Mouse (Mus musculus) neural tube, embryonic 13.5 days (tissue): ENCODE results near the gene Tnpo1. TPM values are rescaled to one million over a fixed set of nuclear protein-coding genes. Genes with fewer than 3 reads are reported as not detected.

Source experiments
- ATAC-seq: fragments of 200-750 bp; cut with Nextera tagmentation; 2 replicates; pipeline ENCODE4 v1.8.0; 2017; ENCODE audit warnings: low read depth, mild to moderate bottlenecking, moderate TSS enrichment, moderate library complexity
- H3K27ac ChIP-seq: fragments of 300-500 bp; sonication (generic); replicated peaks from 2 replicates; pipeline ENCODE4 v1.5.1; 2015; ENCODE audit warnings: moderate library complexity, mild to moderate bottlenecking, inconsistent platforms
- H3K27me3 ChIP-seq: fragments of 300-500 bp; sonication (generic); 2 replicates; pipeline ENCODE4 v1.6.1; 2015; ENCODE audit warnings: mild to moderate bottlenecking, inconsistent platforms
- H3K36me3 ChIP-seq: fragments of 300-500 bp; sonication (generic); 2 replicates; pipeline ENCODE4 v1.6.1; 2015; ENCODE audit warnings: mild to moderate bottlenecking, inconsistent platforms
- H3K4me1 ChIP-seq: fragments of 300-500 bp; sonication (generic); replicated peaks from 2 replicates; pipeline ENCODE4 v1.6.1; 2015; ENCODE audit warnings: inconsistent platforms
- H3K4me2 ChIP-seq: fragments of 300-500 bp; sonication (generic); 2 replicates; pipeline ENCODE4 v1.6.1; 2015; ENCODE audit warnings: inconsistent platforms, mild to moderate bottlenecking, moderate library complexity
- H3K4me3 ChIP-seq: fragments of 300-500 bp; sonication (generic); 2 replicates; pipeline ENCODE4 v1.5.1; 2015; ENCODE audit warnings: mild to moderate bottlenecking, inconsistent platforms
- H3K9ac ChIP-seq: fragments of 300-500 bp; sonication (generic); 2 replicates; pipeline ENCODE4 v1.6.1; 2015; ENCODE audit warnings: moderate library complexity, mild to moderate bottlenecking, inconsistent platforms
- H3K9me3 ChIP-seq: fragments of 300-500 bp; sonication (generic); 2 replicates; pipeline ENCODE4 v1.6.1; 2016; ENCODE audit warnings: inconsistent platforms
- WGBS: fragments of 180-500 bp; shearing (Covaris S2); methylation state at CpG from one replicate; pipeline ENCODE4 v1.1.7; 2015; 5-methylcytosine and 5-hydroxymethylcytosine counted together
- polyA plus RNA-seq: library from polyadenylated mRNA; unstranded; fragments of >200 nt; fragmentation: Nextera tagmentation; extraction: Ambion mirVana; gene quantifications from 2 replicates; pipeline ENCODE4 v1.2.1, GENCODE M21; 2015

Gene Tnpo1
- polyA plus RNA-seq, 1 experiment from 2014 or later, result 51.9 TPM

DNA sequence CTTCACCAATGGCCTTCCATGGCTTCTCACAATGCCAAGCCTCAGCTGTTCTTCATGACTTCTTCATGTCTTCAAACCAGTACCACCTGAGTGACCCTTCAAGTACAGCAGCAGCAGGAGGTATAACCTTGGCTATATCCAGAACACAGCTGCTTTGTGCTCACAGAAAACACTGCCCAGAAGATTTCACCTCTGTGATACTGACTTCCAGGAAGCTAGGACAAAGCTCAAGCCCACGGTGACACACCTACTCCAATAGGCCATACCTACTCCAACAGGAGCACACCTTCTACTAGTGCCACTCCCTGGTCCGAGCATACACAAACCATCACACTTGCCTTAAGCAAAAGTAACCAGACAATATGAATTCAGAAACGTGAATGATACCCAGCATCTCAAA is 3.4 kb downstream of the Tnpo1 start:
- Histone ChIP-seq H3K27ac (no peak overlapping the region), H3K27me3 (no peaks in the 10 kb centered on the region), H3K4me1 (peaks cover 55% of the 10 kb centered on the region), H3K36me3 (peaks cover 16% of the 10 kb centered on the region), H3K4me3 (no peak overlapping the region), H3K4me2 (no peak overlapping the region), H3K9me3 (no peaks in the 10 kb centered on the region), H3K9ac (no peak overlapping the region)
- ATAC-seq, result no peak
- WGBS, result 94% methylated on average over 3 of the region's 3 CpGs

DNA sequence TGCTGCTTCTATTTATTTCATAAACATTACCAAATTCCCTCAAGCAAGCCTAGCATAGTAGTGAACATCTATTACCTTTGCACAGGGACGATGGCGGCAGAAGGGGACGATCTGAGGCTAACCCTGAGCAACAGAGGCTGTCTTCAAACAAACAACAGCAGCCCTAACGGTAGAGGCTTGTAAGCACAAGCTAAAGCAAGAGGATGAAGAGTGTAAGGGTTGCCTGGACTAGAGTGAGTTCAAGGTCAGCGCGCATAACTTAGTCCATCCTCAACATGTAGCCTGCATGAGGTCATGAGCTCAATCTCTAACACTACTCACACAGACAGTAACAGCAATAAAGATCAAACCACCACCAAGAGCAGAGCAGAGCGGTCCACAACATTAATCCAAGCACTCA is 4.9 kb downstream of the Tnpo1 start:
- H3K27ac ChIP-seq, result no peak overlapping the region
- no peaks in the 10 kb centered on the region for H3K9me3 ChIP-seq
- 90% methylated on average over 7 of the region's 7 CpGs for WGBS
- H3K4me3 ChIP-seq, result no peak overlapping the region
- H3K4me2 ChIP-seq, result 0 out of 2 replicates have a peak overlapping the region, but pooled peaks have one; percentile 4
- H3K36me3 ChIP-seq, result peaks cover 21% of the 10 kb centered on the region
- no peak overlapping the region for H3K9ac ChIP-seq
- no peaks in the 10 kb centered on the region for H3K27me3 ChIP-seq
- peaks cover 52% of the 10 kb centered on the region for H3K4me1 ChIP-seq
- ATAC-seq, result no peak

DNA sequence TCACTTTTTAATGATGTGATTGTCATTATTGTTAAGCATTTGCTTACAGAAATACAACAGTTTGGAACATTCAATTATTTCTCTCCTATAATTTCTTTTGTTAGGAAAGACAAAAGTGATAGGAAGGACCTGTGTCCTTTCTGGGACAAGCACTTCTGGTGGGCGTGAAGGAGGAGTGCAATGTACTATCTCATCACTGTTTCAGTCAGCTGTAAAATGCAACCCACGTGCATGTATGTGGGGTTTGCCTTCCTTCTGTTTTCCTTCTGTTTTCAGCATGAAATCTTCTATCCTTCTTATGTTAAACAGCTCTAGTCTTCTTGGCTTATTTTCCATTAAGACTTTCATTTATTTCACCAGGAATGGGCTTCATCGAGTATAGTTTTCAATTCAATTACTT is 5.9 kb downstream of the Tnpo1 start:
- no peak for ATAC-seq
- peaks cover 60% of the 10 kb centered on the region for H3K4me1 ChIP-seq
- 67% methylated on average over 3 of the region's 3 CpGs for WGBS

DNA sequence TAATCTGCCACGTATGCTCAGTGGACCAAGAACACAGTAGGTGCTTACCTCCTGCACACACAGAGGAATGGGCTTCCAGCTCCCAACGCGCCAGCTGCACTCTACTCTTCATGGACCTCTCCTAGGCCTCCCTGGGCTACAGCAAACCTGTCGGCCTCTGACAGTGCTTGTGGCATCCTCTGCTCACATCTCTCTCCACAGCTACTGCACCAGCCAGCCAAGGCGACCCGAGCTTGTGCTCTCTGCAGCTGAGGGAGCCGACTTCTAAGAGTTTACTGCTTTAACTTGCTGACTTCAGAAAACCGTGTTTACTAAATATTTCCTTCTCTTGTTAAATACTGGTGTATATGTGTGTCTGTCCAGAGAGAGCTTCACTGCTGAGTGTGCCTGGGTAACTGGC is 6.5 kb downstream of the Tnpo1 start:
- Histone ChIP-seq H3K4me3 (no peak overlapping the region), H3K9ac (no peak overlapping the region), H3K27ac (no peak overlapping the region), H3K27me3 (no peaks in the 10 kb centered on the region), H3K36me3 (peaks cover 24% of the 10 kb centered on the region), H3K4me2 (no peak overlapping the region), H3K9me3 (no peaks in the 10 kb centered on the region), H3K4me1 (peaks cover 62% of the 10 kb centered on the region)
- 89% methylated on average over 8 of the region's 8 CpGs for WGBS
- ATAC-seq, result no peak

More for the DNA sequence above, 5.9 kb downstream of the Tnpo1 start:
- no peak overlapping the region for H3K27ac ChIP-seq
- no peaks in the 10 kb centered on the region for H3K27me3 ChIP-seq
- H3K36me3 ChIP-seq, result peaks cover 24% of the 10 kb centered on the region
- no peaks in the 10 kb centered on the region for H3K9me3 ChIP-seq
- H3K4me3 ChIP-seq, result no peak overlapping the region
- no peak overlapping the region for H3K9ac ChIP-seq
- H3K4me2 ChIP-seq, result no peak overlapping the region

DNA sequence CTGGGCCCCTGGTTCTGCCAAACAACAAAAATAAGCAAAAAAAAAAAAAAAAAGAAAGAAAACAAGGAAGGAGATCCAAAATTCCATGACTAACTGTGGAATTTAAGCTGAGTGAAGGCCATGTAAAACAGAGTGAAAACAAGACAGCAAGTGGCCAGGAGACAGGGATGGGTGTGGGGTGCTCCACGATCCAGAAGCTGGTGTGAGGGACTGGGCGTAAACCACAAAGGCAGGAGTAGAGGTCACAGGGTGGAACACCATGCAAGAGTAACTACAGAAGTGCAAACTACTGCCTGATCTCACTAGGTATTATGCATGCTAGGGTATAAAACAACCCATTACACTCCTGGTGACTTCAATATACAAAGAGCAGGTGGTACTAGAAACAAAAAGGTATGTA is 8.3 kb downstream of the Tnpo1 start:
- ATAC-seq, result no peak

DNA sequence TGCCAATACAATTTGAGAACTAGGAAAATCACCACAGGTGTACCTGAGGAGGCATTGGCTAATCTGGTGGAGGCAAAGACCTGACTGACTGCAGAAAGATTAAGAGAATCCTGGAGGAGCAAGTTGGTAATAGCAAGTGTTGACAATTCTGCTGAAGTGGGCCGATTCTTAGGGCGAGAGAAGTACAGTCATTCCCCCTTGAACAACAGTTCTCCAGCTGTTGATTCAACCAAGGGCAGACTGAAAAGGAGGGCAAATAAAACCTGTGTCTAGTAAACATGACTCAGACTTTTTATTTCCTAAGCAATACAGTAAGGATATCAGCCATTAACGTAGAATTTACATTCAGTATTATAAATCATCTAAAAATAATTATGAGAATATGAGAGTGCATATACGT is 10.6 kb downstream of the Tnpo1 start:
- WGBS, result 79% methylated on average over 4 of the region's 4 CpGs

More for the DNA sequence above, 8.3 kb downstream of the Tnpo1 start:
- WGBS, result 94% methylated on average over 2 of the region's 2 CpGs
- Histone ChIP-seq H3K9me3 (no peaks in the 10 kb centered on the region), H3K4me1 (peaks cover 67% of the 10 kb centered on the region), H3K36me3 (peaks cover 24% of the 10 kb centered on the region), H3K27ac (no peak overlapping the region), H3K4me2 (no peak overlapping the region), H3K4me3 (no peak overlapping the region), H3K27me3 (no peaks in the 10 kb centered on the region), H3K9ac (no peak overlapping the region)

DNA sequence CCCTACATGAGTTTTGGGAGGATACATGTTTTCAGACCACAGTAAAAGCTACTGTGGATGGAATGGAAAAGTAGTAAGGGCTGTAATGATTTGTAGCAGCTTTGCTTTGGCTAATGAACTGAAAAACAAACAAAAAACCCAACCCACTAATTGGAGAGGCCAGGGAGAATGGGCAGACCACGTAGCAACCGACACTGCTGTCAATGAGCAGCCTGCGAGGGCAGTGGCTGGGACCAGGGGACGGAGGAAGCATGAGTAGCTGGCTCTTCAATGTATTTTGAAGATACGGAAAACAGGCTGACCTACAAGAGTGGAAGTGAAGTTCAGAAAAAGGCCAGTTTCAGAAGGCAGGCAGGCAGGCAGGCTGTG is 11.4 kb downstream of the Tnpo1 start:
- H3K36me3 ChIP-seq, result peaks cover 8% of the 10 kb centered on the region; the same call in 1 of the 2 replicates
- H3K4me2 ChIP-seq, result no peak overlapping the region
- no peak overlapping the region for H3K4me3 ChIP-seq
- H3K9ac ChIP-seq, result no peak overlapping the region
- H3K27ac ChIP-seq, result 0 out of 2 replicates have a peak overlapping the region, but pooled peaks have one; percentile 14
- H3K9me3 ChIP-seq, result no peaks in the 10 kb centered on the region
- H3K27me3 ChIP-seq, result no peaks in the 10 kb centered on the region
- peaks cover 73% of the 10 kb centered on the region for H3K4me1 ChIP-seq
- 55% methylated on average over 5 of the region's 5 CpGs for WGBS
- ATAC-seq, result no peak

More for the DNA sequence above, 10.6 kb downstream of the Tnpo1 start:
- no peak overlapping the region for H3K4me2 ChIP-seq
- H3K27ac ChIP-seq, result 0 out of 2 replicates have a peak overlapping the region, but pooled peaks have one; percentile 14
- H3K27me3 ChIP-seq, result no peaks in the 10 kb centered on the region
- no peaks in the 10 kb centered on the region for H3K9me3 ChIP-seq
- H3K36me3 ChIP-seq, result peaks cover 8% of the 10 kb centered on the region; the same call in 1 of the 2 replicates
- H3K4me1 ChIP-seq, result peaks cover 68% of the 10 kb centered on the region
- H3K9ac ChIP-seq, result no peak overlapping the region
- ATAC-seq, result no peak
- no peak overlapping the region for H3K4me3 ChIP-seq

DNA sequence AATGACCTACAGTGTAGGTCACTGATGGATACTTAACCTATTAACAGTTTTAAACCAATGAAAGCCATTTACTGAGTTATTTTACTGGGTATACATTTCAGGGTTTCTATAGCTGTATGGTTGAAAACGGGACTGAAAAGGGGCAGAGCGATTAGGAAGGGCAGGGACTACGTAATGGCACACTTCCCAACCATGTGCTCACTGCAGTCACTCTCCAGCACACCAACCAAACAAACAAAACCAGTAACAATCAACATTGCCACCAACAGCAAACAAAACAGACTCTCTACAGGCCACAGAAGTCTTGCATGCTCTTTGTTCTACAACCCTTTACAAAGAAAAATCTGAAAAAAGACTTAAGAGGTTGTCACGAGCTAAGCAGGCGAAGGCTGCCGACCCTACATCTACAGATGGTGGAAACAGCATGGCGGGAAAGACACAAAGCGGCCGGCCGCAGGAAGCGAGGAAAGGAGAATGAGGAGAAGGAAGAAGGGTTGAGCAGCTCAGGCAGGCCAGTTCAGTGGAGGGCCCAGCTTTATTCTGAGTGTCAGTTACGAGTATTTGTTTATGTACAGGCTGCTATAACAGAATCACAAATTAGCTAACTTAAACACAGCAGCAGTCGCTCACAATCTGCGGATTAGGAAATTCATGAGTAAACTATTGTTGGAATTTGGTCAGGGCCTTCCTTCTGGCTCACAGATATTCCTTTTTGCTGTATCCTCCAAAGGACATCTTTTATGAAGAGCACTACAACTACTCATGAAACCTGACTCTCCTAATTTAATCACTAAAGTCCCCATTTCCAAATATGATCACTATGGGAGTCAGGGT is 12.0 kb downstream of the Tnpo1 start:
- H3K4me3 ChIP-seq, result no peak overlapping the region
- H3K36me3 ChIP-seq, result peaks cover 8% of the 10 kb centered on the region; the same call in 1 of the 2 replicates
- WGBS, result 65% methylated on average over 14 of the region's 14 CpGs
- H3K4me2 ChIP-seq, result no peak overlapping the region
- H3K27ac ChIP-seq, result 0 out of 2 replicates have a peak overlapping the region, but pooled peaks have one; percentile 14
- no peak overlapping the region for H3K9ac ChIP-seq
- no peak for ATAC-seq
- peaks cover 75% of the 10 kb centered on the region for H3K4me1 ChIP-seq
- H3K27me3 ChIP-seq, result no peaks in the 10 kb centered on the region
- H3K9me3 ChIP-seq, result no peaks in the 10 kb centered on the region

DNA sequence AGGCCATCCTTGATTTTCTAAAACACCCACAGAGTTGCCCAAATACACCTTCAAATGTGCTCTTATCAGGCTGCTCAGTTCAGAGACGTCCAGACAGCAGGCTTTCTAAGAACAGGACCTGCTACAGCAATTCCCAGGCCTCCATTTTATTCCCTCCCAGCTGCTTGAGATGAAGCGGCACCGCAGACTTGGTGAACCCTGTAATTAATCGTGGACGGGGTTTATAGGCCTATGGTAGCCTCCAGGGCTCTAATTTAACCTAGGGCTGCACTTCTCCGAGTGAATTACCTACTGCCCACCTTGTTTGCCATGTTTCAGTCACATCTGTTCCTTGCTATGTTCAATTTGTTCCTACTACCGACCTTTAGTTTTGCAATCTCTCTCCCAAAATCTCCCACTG is 13.0 kb downstream of the Tnpo1 start:
- Histone ChIP-seq H3K27ac (0 out of 2 replicates have a peak overlapping the region, but pooled peaks have one; percentile 33), H3K27me3 (no peaks in the 10 kb centered on the region), H3K9me3 (no peaks in the 10 kb centered on the region), H3K4me1 (peaks cover 79% of the 10 kb centered on the region), H3K4me2 (peak overlapping the region; percentile 13; the same call in 1 of the 2 replicates), H3K36me3 (peaks cover 8% of the 10 kb centered on the region; the same call in 1 of the 2 replicates), H3K4me3 (no peak overlapping the region), H3K9ac (0 out of 2 replicates have a peak overlapping the region, but pooled peaks have one; percentile 34)
- WGBS, result 16% methylated on average over 7 of the region's 7 CpGs
- no peak for ATAC-seq

DNA sequence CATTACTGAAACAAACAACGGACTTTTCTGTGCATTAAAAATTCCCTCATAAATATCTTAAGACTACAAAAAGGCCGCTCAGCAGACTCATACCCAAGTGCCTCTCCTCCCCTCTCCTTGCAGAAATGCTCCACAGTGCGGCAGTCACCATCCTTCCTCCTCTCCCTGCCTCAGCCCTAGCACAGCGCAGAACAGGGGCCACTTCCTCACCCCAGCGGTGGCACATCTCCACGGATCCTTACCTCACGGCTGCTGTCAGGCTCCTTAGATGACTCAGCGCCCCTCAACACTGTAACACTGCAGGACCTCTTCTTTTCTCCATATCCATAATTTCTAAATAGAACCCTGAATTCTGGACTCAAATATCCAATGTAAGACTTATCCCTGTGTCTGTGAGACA is 13.6 kb downstream of the Tnpo1 start:
- no peak overlapping the region for H3K27ac ChIP-seq

DNA sequence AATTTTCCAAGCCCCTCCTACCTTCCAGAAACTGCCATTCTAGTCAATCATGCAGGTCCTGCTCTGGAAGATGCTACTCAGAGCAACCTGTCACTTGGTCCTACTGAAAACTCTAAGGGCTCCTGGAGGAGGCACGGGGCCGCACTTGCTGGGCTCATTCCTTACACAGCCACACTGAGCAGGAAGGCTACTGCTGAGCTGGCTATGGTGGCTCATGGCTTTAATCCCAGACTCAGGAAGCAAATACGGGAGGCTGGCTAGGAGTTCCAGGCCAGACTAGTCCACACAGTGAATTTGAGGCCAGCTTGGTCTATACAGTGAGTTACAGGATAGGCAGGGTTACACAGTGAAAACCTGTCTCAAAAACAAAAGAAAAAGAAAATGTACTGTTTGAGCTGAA is 15.4 kb downstream of the Tnpo1 start:
- Histone ChIP-seq H3K9ac (no peak overlapping the region), H3K4me3 (no peak overlapping the region), H3K36me3 (no peaks in the 10 kb centered on the region; the same call in 1 of the 2 replicates), H3K27ac (no peak overlapping the region; the same call in 1 of the 2 replicates), H3K27me3 (no peaks in the 10 kb centered on the region), H3K9me3 (no peaks in the 10 kb centered on the region), H3K4me2 (no peak overlapping the region), H3K4me1 (peaks cover 74% of the 10 kb centered on the region)
- no peak for ATAC-seq
- 69% methylated on average over 3 of the region's 3 CpGs for WGBS

More for the DNA sequence above, 13.6 kb downstream of the Tnpo1 start:
- WGBS, result 62% methylated on average over 8 of the region's 8 CpGs
- peaks cover 81% of the 10 kb centered on the region for H3K4me1 ChIP-seq
- no peak for ATAC-seq
- H3K9me3 ChIP-seq, result no peaks in the 10 kb centered on the region
- H3K4me2 ChIP-seq, result no peak overlapping the region; the same call in 1 of the 2 replicates
- H3K27me3 ChIP-seq, result no peaks in the 10 kb centered on the region
- no peak overlapping the region for H3K4me3 ChIP-seq
- peaks cover 8% of the 10 kb centered on the region; the same call in 1 of the 2 replicates for H3K36me3 ChIP-seq
- peak overlapping the region; percentile 47 for H3K9ac ChIP-seq

DNA sequence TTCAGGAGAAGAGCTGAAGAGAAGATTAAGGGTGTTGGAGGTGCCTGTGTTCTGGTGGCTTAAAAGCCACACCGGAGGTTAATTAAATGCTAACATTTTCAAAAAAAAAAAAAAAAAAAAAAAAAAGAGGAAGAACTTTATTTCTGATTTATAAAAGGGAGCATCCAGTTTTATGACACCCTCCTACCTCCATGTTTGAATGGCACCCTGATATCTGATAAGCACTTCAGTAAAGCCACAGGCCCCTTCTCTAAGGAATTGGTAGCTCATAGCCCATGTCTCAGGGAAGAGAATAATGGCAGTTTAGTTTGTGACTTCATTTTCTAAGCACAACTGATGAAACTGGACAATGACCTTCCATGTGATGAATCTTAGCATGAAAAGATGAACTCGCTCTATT is 21.6 kb downstream of the Tnpo1 start:
- no peaks in the 10 kb centered on the region for H3K9me3 ChIP-seq
- no peak overlapping the region for H3K4me3 ChIP-seq
- no peaks in the 10 kb centered on the region for H3K27me3 ChIP-seq
- no peak overlapping the region for H3K9ac ChIP-seq
- H3K4me1 ChIP-seq, result peaks cover 13% of the 10 kb centered on the region
- WGBS, result 100% methylated on average over 2 of the region's 2 CpGs
- H3K4me2 ChIP-seq, result no peak overlapping the region
- ATAC-seq, result no peak
- peaks cover 24% of the 10 kb centered on the region for H3K36me3 ChIP-seq
- no peak overlapping the region for H3K27ac ChIP-seq
